14 mouse cellular contexts compared by ENCODE assay signal in the genomic region with DNA sequence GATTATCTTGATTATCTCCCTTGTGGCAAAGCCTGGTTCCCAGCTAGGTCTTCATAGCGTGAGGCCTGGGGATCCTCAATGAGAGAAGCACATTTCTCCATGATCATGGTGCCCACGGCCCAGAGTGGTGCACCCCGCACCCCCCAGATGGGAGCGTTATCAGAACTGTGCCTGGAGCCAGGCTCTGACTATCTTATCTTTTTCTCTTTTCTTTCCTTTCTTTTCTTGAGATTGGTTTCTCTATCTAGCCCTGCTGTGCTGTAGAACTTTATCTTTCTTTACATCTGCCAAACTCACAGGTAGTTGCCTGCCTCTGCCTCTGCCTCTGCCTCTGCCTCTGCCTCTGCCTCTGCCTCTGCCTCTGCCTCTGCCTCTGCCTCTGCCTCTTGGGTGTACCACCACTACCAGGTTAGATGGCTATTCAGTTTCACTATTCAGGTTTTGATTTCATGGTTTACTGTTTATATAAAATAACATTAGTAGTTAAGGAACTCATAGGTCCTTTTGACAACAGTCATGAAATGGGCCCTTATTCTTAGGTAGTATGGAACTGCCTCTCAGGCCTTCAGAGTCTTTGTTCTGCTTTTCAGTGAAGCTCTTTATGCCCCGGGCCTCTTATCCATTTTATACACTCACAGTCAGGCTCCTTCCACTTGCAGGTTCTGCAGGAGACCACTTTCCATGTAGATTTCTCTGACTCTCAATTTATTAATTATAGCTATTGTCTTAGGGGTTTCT.
"Had no signal": no experiment of that assay in that cellular context is flagged by ENCODE, and none has a peak within 500 bp of the region (broad histone marks: within the 10 kb centered on the region; RNA-seq: fewer than 3 reads in every experiment).

No protein-coding gene starts in this region.

- H3K4me2 ChIP-seq: kidney, embryonic 15.5 days; limb, embryonic 15.5 days; lung, embryonic 14.5 days; neural tube, embryonic 13.5 days had no signal

- H3K9me3 ChIP-seq: kidney, embryonic 15.5 days; limb, embryonic 15.5 days; neural tube, embryonic 13.5 days had no signal

- H3K9ac ChIP-seq: kidney, embryonic 15.5 days; limb, embryonic 15.5 days; lung, embryonic 14.5 days; neural tube, embryonic 13.5 days had no signal

- H3K27me3 ChIP-seq: kidney, embryonic 15.5 days; limb, embryonic 15.5 days; neural tube, embryonic 13.5 days had no signal

- H3K4me1 ChIP-seq: kidney, embryonic 15.5 days; limb, embryonic 15.5 days had no signal

- H3K27ac ChIP-seq: kidney, embryonic 15.5 days; limb, embryonic 15.5 days; neural tube, embryonic 13.5 days had no signal

- H3K4me3 ChIP-seq: kidney, embryonic 15.5 days; limb, embryonic 15.5 days; neural tube, embryonic 13.5 days had no signal

- DNase-seq: kidney, adult 2 months; kidney, postnatal 14 days; layer of hippocampus, postnatal 36 days; lung, embryonic 14.5 days; lung, postnatal 10 days; lung, postnatal 4 days; midbrain, embryonic 14.5 days; right cerebral cortex, adult 18-20 months; spleen, adult 18-20 months; thymus, adult 18-20 months; thymus, postnatal 14 days had no signal
